Mouse (Mus musculus): ENCODE data around the gene Rhox3h. TPM values are rescaled to one million over a fixed set of nuclear protein-coding genes. Genes with fewer than 3 reads are reported as not detected.
"Not testable (repeated sequence)": the region's sequence is repeated elsewhere in the genome, so short reads cannot be mapped to it uniquely, and the experiment has no call there.

The Rhox3h gene
- not detected in 2 replicates for polyA plus RNA-seq (2015; fragmentation: Nextera tagmentation; extraction: Ambion mirVana)

GRCm38 (mm10) chrX:37668664-37669063 is at the start of gene Rhox3h:
Gene Rhox3h (minus strand): TSS chrX:37668764.
- not testable (repeated sequence) for H3K4me2 ChIP-seq (ENCODE audit: low read length); ATAC-seq; H3K36me3 ChIP-seq (ENCODE audit: control insufficient read depth, insufficient read depth, low read length); H3K4me1 ChIP-seq (ENCODE audit: control insufficient read depth, insufficient read depth, low read depth, low read length); H3K9me3 ChIP-seq (ENCODE audit: control insufficient read depth, low read length); H3K27me3 ChIP-seq (replicated peaks; ENCODE audit: control insufficient read depth, insufficient read depth, low read length); H3K4me3 ChIP-seq (ENCODE audit: low read length); H3K9ac ChIP-seq (ENCODE audit: low read depth, low read length); H3K27ac ChIP-seq (ENCODE audit: low read depth, low read length)
- WGBS = 80% methylated on average over 1 of the region's 3 CpGs

- H3K4me2 ChIP-seq (ENCODE audit: low read length) = no peak overlapping the region
- WGBS = 64% methylated on average over 3 of the region's 3 CpGs
These were observed 33.3 kb upstream of the Rhox3h start for GRCm38 (mm10) chrX:37701821-37702387.

DNA sequence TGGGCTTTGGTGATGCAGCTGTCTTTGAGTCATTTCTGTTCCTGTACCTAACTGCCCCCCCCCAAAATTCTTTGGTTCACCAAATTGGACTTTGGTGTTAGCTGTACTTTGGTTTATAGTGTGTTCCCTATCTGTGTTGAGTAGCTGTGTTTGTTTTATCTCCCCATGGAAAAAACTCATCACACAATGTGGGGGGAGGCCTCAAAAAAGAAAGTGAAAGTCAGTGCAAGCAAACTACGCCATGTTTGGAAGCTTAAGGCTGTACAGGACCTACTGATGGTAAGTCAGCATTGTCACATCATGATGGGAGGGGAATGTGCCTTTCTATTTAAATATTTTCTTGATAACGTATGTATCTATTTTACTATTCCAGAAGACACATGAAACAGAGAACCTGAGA is 23.7 kb upstream of the Rhox3h start:
- Histone ChIP-seq H3K4me2 (ENCODE audit: low read length) (no peak overlapping the region), H3K36me3 (ENCODE audit: control insufficient read depth, insufficient read depth, low read length) (no peaks in the 10 kb centered on the region), H3K27ac (ENCODE audit: low read depth, low read length) (no peak overlapping the region), H3K4me1 (ENCODE audit: control insufficient read depth, insufficient read depth, low read depth, low read length) (no peaks in the 10 kb centered on the region), H3K9ac (ENCODE audit: low read depth, low read length) (no peak overlapping the region), H3K4me3 (ENCODE audit: low read length) (no peak overlapping the region), H3K9me3 (ENCODE audit: control insufficient read depth, low read length) (no peaks in the 10 kb centered on the region), H3K27me3 (replicated peaks; ENCODE audit: control insufficient read depth, insufficient read depth, low read length) (no peaks in the 10 kb centered on the region)
- 74% methylated on average over 2 of the region's 2 CpGs for WGBS
- ATAC-seq = no peak

More at GRCm38 (mm10) chrX:37701821-37702387, 33.3 kb upstream of the Rhox3h start:
- H3K9ac ChIP-seq (ENCODE audit: low read depth, low read length) = no peak overlapping the region
- H3K9me3 ChIP-seq (ENCODE audit: control insufficient read depth, low read length) = 0 out of 2 replicates have a peak, but pooled peaks cover 2% of the 10 kb centered on the region
- H3K27me3 ChIP-seq (replicated peaks; ENCODE audit: control insufficient read depth, insufficient read depth, low read length) = no peaks in the 10 kb centered on the region
- H3K4me1 ChIP-seq (ENCODE audit: control insufficient read depth, insufficient read depth, low read depth, low read length) = no peaks in the 10 kb centered on the region
- H3K36me3 ChIP-seq (ENCODE audit: control insufficient read depth, insufficient read depth, low read length) = no peaks in the 10 kb centered on the region
- no peak overlapping the region for H3K4me3 ChIP-seq (ENCODE audit: low read length)
- no peak overlapping the region for H3K27ac ChIP-seq (ENCODE audit: low read depth, low read length)
- ATAC-seq = no peak

GRCm38 (mm10) chrX:37683031-37683715 is 14.6 kb upstream of the Rhox3h start:
- Histone ChIP-seq H3K9me3 (ENCODE audit: control insufficient read depth, low read length) (no peaks in the 10 kb centered on the region), H3K36me3 (ENCODE audit: control insufficient read depth, insufficient read depth, low read length) (no peaks in the 10 kb centered on the region), H3K4me2 (ENCODE audit: low read length) (no peak overlapping the region), H3K9ac (ENCODE audit: low read depth, low read length) (no peak overlapping the region), H3K27me3 (replicated peaks; ENCODE audit: control insufficient read depth, insufficient read depth, low read length) (no peaks in the 10 kb centered on the region), H3K4me1 (ENCODE audit: control insufficient read depth, insufficient read depth, low read depth, low read length) (no peaks in the 10 kb centered on the region), H3K27ac (ENCODE audit: low read depth, low read length) (no peak overlapping the region), H3K4me3 (ENCODE audit: low read length) (no peak overlapping the region)
- no peak for ATAC-seq
- WGBS = 89% methylated on average over 24 of the region's 24 CpGs

- H3K9ac ChIP-seq (ENCODE audit: low read depth, low read length); H3K27me3 ChIP-seq (replicated peaks; ENCODE audit: control insufficient read depth, insufficient read depth, low read length); H3K4me1 ChIP-seq (ENCODE audit: control insufficient read depth, insufficient read depth, low read depth, low read length); H3K9me3 ChIP-seq (ENCODE audit: control insufficient read depth, low read length); H3K27ac ChIP-seq (ENCODE audit: low read depth, low read length); H3K4me3 ChIP-seq (ENCODE audit: low read length); H3K36me3 ChIP-seq (ENCODE audit: control insufficient read depth, insufficient read depth, low read length); H3K4me2 ChIP-seq (ENCODE audit: low read length); ATAC-seq: not testable (repeated sequence)
- 89% methylated on average over 8 of the region's 8 CpGs for WGBS
These were observed 4.6 kb upstream of the Rhox3h start, which contains the start of gene Rhox2h for GRCm38 (mm10) chrX:37673177-37673576. Gene Rhox2h (minus strand): TSS chrX:37673277.

- H3K36me3 ChIP-seq (ENCODE audit: control insufficient read depth, insufficient read depth, low read length); H3K9ac ChIP-seq (ENCODE audit: low read depth, low read length); H3K27me3 ChIP-seq (replicated peaks; ENCODE audit: control insufficient read depth, insufficient read depth, low read length); H3K4me3 ChIP-seq (ENCODE audit: low read length); H3K4me1 ChIP-seq (ENCODE audit: control insufficient read depth, insufficient read depth, low read depth, low read length); H3K9me3 ChIP-seq (ENCODE audit: control insufficient read depth, low read length); H3K4me2 ChIP-seq (ENCODE audit: low read length); ATAC-seq; H3K27ac ChIP-seq (ENCODE audit: low read depth, low read length): not testable (repeated sequence)
- 91% methylated on average over 16 of the region's 20 CpGs for WGBS
These were observed 17.3 kb downstream of the Rhox3h start, which contains the start of gene Rhox4g for GRCm38 (mm10) chrX:37651227-37651626. Gene Rhox4g (minus strand): TSS chrX:37651327.

- not testable (repeated sequence) for H3K27me3 ChIP-seq (replicated peaks; ENCODE audit: control insufficient read depth, insufficient read depth, low read length); H3K9me3 ChIP-seq (ENCODE audit: control insufficient read depth, low read length); H3K4me2 ChIP-seq (ENCODE audit: low read length); H3K27ac ChIP-seq (ENCODE audit: low read depth, low read length); ATAC-seq; H3K36me3 ChIP-seq (ENCODE audit: control insufficient read depth, insufficient read depth, low read length); H3K4me1 ChIP-seq (ENCODE audit: control insufficient read depth, insufficient read depth, low read depth, low read length); H3K9ac ChIP-seq (ENCODE audit: low read depth, low read length); H3K4me3 ChIP-seq (ENCODE audit: low read length)
- 95% methylated on average over 6 of the region's 6 CpGs for WGBS
These were observed 25.2 kb downstream of the Rhox3h start, which contains the start of gene Rhox2g for GRCm38 (mm10) chrX:37643370-37643769. Gene Rhox2g (minus strand): TSS chrX:37643470.

GRCm38 (mm10) chrX:37628512-37628911 is 40.1 kb downstream of the Rhox3h start, which contains the start of gene Rhox3g:
Gene Rhox3g (minus strand): TSS chrX:37628612.
- not testable (repeated sequence) for H3K4me3 ChIP-seq (ENCODE audit: low read length)

More at GRCm38 (mm10) chrX:37628512-37628911, 40.1 kb downstream of the Rhox3h start, which contains the start of gene Rhox3g:
- not testable (repeated sequence) for H3K4me1 ChIP-seq (ENCODE audit: control insufficient read depth, insufficient read depth, low read depth, low read length); H3K36me3 ChIP-seq (ENCODE audit: control insufficient read depth, insufficient read depth, low read length); H3K27me3 ChIP-seq (replicated peaks; ENCODE audit: control insufficient read depth, insufficient read depth, low read length); H3K9ac ChIP-seq (ENCODE audit: low read depth, low read length); H3K9me3 ChIP-seq (ENCODE audit: control insufficient read depth, low read length); H3K4me2 ChIP-seq (ENCODE audit: low read length); H3K27ac ChIP-seq (ENCODE audit: low read depth, low read length); ATAC-seq
- WGBS = 92% methylated on average over 2 of the region's 2 CpGs
